In the genomic region with DNA sequence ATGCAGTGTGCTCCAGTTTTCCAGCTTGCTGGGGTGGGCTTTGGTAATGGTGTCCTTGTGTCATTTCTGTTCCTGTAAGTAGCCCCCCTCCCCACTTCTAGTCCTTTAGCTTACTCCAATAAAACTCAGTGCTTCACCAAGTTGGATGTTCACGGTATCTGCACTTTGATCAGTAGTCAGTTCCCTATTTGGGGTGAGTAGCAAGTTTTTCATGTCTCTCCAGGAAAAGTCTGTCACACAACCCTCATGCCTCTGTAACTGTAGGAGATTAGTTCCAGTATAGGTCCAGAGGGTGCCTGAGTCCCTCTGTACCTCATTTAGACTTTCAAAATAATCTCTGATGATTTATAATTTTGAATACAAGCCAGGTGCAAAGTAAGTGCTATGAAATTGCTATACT, we compare ENCODE assay signal across 31 mouse cellular contexts. TPM values are rescaled to one million over a fixed set of nuclear protein-coding genes. Genes with fewer than 3 reads are reported as not detected.
"Had no signal": no experiment of that assay in that cellular context is flagged by ENCODE, and none has a peak within 500 bp of the region (broad histone marks: within the 10 kb centered on the region; RNA-seq: fewer than 3 reads in every experiment).

No protein-coding gene starts in this region.

- DNase-seq: kidney, adult 18-20 months; kidney, postnatal 10 days; kidney, postnatal 36 days; layer of hippocampus, postnatal 36 days; liver, embryonic 13.5 days; lung, adult 2 months; lung, postnatal 14 days; lung, postnatal 4 days; right cerebral cortex, postnatal 4 days; thymus, adult 18-20 months; thymus, postnatal 36 days had no signal

- H3K4me2 ChIP-seq: kidney, embryonic 15.5 days; liver, embryonic 13.5 days; midbrain, embryonic 13.5 days; neural tube, embryonic 13.5 days; stomach, embryonic 15.5 days had no signal

- H3K36me3 ChIP-seq: kidney, embryonic 15.5 days; midbrain, embryonic 10.5 days; midbrain, embryonic 13.5 days; neural tube, embryonic 13.5 days; stomach, embryonic 15.5 days had no signal

- H3K9me3 ChIP-seq: kidney, embryonic 15.5 days; liver, embryonic 13.5 days; midbrain, embryonic 10.5 days; midbrain, embryonic 13.5 days; neural tube, embryonic 13.5 days; stomach, embryonic 15.5 days had no signal

- H3K4me1 ChIP-seq: kidney, embryonic 15.5 days; midbrain, embryonic 10.5 days; midbrain, embryonic 13.5 days; neural tube, embryonic 13.5 days; stomach, embryonic 15.5 days had no signal

- H3K27ac ChIP-seq: kidney, embryonic 15.5 days; left cerebral cortex, adult 2 months; liver, embryonic 13.5 days; midbrain, embryonic 10.5 days; midbrain, embryonic 13.5 days; neural tube, embryonic 13.5 days; stomach, embryonic 15.5 days had no signal

- H3K27me3 ChIP-seq: kidney, embryonic 15.5 days; liver, embryonic 13.5 days; megakaryocyte, embryonic 14.5 days; midbrain, embryonic 13.5 days; neural tube, embryonic 13.5 days; stomach, embryonic 15.5 days had no signal

- H3K9ac ChIP-seq: kidney, embryonic 15.5 days; liver, embryonic 13.5 days; midbrain, embryonic 13.5 days; neural tube, embryonic 13.5 days; stomach, embryonic 15.5 days had no signal

- ATAC-seq: midbrain, embryonic 13.5 days; midbrain, embryonic 16.5 days had no signal

- H3K4me3 ChIP-seq: kidney, embryonic 15.5 days; left cerebral cortex, adult 2 months; liver, embryonic 13.5 days; megakaryocyte, embryonic 14.5 days; midbrain, embryonic 10.5 days; midbrain, embryonic 13.5 days; myocyte; neural tube, embryonic 13.5 days; stomach, embryonic 15.5 days had no signal

RNA-seq across cellular contexts. Expression of a gene that starts 21.4 kb away (rescaled TPM):
- total RNA-seq: layer of hippocampus, adult 8-10 months; layer of hippocampus, postnatal 10 days; layer of hippocampus, postnatal 36 days; left cerebral cortex, adult 2 months; left cerebral cortex, postnatal 10 days; left cerebral cortex, postnatal 36 days; liver, adult 2 months; monocyte, adult 5-6 weeks had no signal
- polyA plus RNA-seq: kidney, embryonic 15.5 days; limb, embryonic 11.5 days; limb, embryonic 14.5 days; liver, adult 2 months; liver, embryonic 13.5 days; liver, embryonic 16.5 days; lung, adult 2 months; lung, embryonic 16.5 days; midbrain, embryonic 10.5 days; midbrain, embryonic 13.5 days; midbrain, embryonic 16.5 days; myocyte; neural tube, embryonic 13.5 days; stomach, embryonic 15.5 days; urinary bladder, adult 2 months had no signal
